In genomic region chr15:80051782-80052181, GRCm38 (mm10) we compare ENCODE assay signal across 11 mouse cellular contexts. TPM values are rescaled to one million over a fixed set of nuclear protein-coding genes. Genes with fewer than 3 reads are reported as not detected.
DNase-seq lines count a peak whose midpoint lies in the region; ATAC-seq and TF ChIP-seq lines count a peak whose summit lies in the region.
"Had no signal": no experiment of that assay in that cellular context is flagged by ENCODE, and none has a peak within 500 bp of the region (broad histone marks: within the 10 kb centered on the region; RNA-seq: fewer than 3 reads in every experiment).

No protein-coding gene starts in this region.

- no peaks in the 10 kb centered on the region for H3K9me3 ChIP-seq in lung, embryonic 15.5 days
- no peaks in the 10 kb centered on the region for H3K9me3 ChIP-seq in limb, embryonic 10.5 days (replicated peaks)
- no peaks in the 10 kb centered on the region for H3K9me3 ChIP-seq in hindbrain, embryonic 11.5 days (ENCODE audit: control insufficient read depth, low read length)

- H3K9ac ChIP-seq in heart, adult 2 months (ENCODE audit: low read depth, low read length) = peak overlapping the region; percentile 9; the same call in 1 of the 2 replicates
- no peak overlapping the region for H3K9ac ChIP-seq in lung, embryonic 15.5 days
- no peak overlapping the region for H3K9ac ChIP-seq in hindbrain, embryonic 11.5 days (ENCODE audit: low read depth, low read length)
- H3K9ac ChIP-seq: liver, embryonic 13.5 days had no signal

- no peak for TF ChIP-seq POLR2A in heart, adult 2 months (IDR thresholded peaks at IDR 0.05; ENCODE audit: insufficient read depth, low read depth, low read length)

- no peak for TF ChIP-seq EP300 in heart, adult 2 months (IDR thresholded peaks at IDR 0.05; ENCODE audit: insufficient read depth, low read depth, low read length)

- peaks cover 18% of the 10 kb centered on the region for H3K4me1 ChIP-seq in heart, adult 2 months (ENCODE audit: control insufficient read depth, insufficient read depth, low read length)
- peaks cover 26% of the 10 kb centered on the region for H3K4me1 ChIP-seq in lung, embryonic 15.5 days
- peaks cover 47% of the 10 kb centered on the region for H3K4me1 ChIP-seq in limb, embryonic 10.5 days
- no peaks in the 10 kb centered on the region for H3K4me1 ChIP-seq in hindbrain, embryonic 11.5 days (replicated peaks; ENCODE audit: control insufficient read depth, insufficient read depth, low read length)

- intact Hi-C loops in heart, adult 2 months (cut with DNase I) = loop anchor here (1.0 kb wide), 2 partner anchors 47 to 101 kb away; no protein-coding TSS in a partner anchor

- 60% methylated on average over 9 of the region's 9 CpGs for WGBS in heart, adult 2 months
- 72% methylated on average over 9 of the region's 9 CpGs for WGBS in lung, embryonic 15.5 days
- 87% methylated on average over 9 of the region's 9 CpGs for WGBS in limb, embryonic 10.5 days
- 85% methylated on average over 9 of the region's 9 CpGs for WGBS in hindbrain, embryonic 11.5 days

- H3K79me2 ChIP-seq in heart, adult 2 months (replicated peaks; ENCODE audit: control insufficient read depth, insufficient read depth, low read length) = no peaks in the 10 kb centered on the region

- no peak overlapping the region for H3K4me2 ChIP-seq in lung, embryonic 15.5 days
- H3K4me2 ChIP-seq in hindbrain, embryonic 11.5 days (replicated peaks; ENCODE audit: low read depth, low read length) = no peak overlapping the region
- H3K4me2 ChIP-seq: liver, embryonic 13.5 days had no signal

- no peak for DNase-seq in heart, adult 2 months
- DNase-seq in heart, adult 9 months (ENCODE audit: low spot score in 2 of 2) = no peak
- no peak for DNase-seq in lung, adult 18-20 months
- DNase-seq in limb, embryonic 10.5 days (ENCODE audit: low spot score) = no peak
- peak; percentile 51 for DNase-seq in thymus, postnatal 25 days
- DNase-seq in hindbrain, embryonic 11.5 days (ENCODE audit: low spot score) = no peak
- no peak for DNase-seq in cerebellum, postnatal 14 days
- DNase-seq: cerebellum, postnatal 25 days; layer of hippocampus, postnatal 36 days; liver, embryonic 13.5 days had no signal

- peak overlapping the region; percentile 16; the same call in 1 of the 2 replicates for H3K4me3 ChIP-seq in heart, adult 2 months
- no peak overlapping the region for H3K4me3 ChIP-seq in lung, embryonic 15.5 days
- no peak overlapping the region for H3K4me3 ChIP-seq in limb, embryonic 10.5 days
- H3K4me3 ChIP-seq in hindbrain, embryonic 11.5 days (ENCODE audit: low read depth, low read length) = no peak overlapping the region
- H3K4me3 ChIP-seq: liver, embryonic 13.5 days had no signal

- peak; percentile 24; the same call in 1 of the 2 replicates for ATAC-seq in lung, embryonic 15.5 days (ENCODE audit: borderline replicate concordance, extremely low read depth, low FRiP score, low TSS enrichment)
- ATAC-seq in hindbrain, embryonic 11.5 days (ENCODE audit: low FRiP score) = no peak

- peak overlapping the region; percentile 89 for H3K27ac ChIP-seq in heart, adult 2 months
- H3K27ac ChIP-seq in lung, embryonic 15.5 days = peak overlapping the region; percentile 75
- peak overlapping the region; percentile 50 for H3K27ac ChIP-seq in limb, embryonic 10.5 days
- no peak overlapping the region for H3K27ac ChIP-seq in hindbrain, embryonic 11.5 days (ENCODE audit: low read depth, low read length)
- H3K27ac ChIP-seq: liver, embryonic 13.5 days had no signal

- no peak for TF ChIP-seq CTCF in heart, adult 2 months (IDR thresholded peaks at IDR 0.05)

- no peaks in the 10 kb centered on the region for H3K27me3 ChIP-seq in heart, adult 2 months (ENCODE audit: control insufficient read depth, insufficient read depth, low read length)
- H3K27me3 ChIP-seq in lung, embryonic 15.5 days = no peaks in the 10 kb centered on the region
- 0 out of 2 replicates have a peak, but pooled peaks cover 7% of the 10 kb centered on the region for H3K27me3 ChIP-seq in limb, embryonic 10.5 days (ENCODE audit: low read depth, poor library complexity, severe bottlenecking)
- no peaks in the 10 kb centered on the region for H3K27me3 ChIP-seq in hindbrain, embryonic 11.5 days (ENCODE audit: control insufficient read depth, insufficient read depth, low read length)

- peaks cover 2% of the 10 kb centered on the region; the same call in 1 of the 2 replicates for H3K36me3 ChIP-seq in heart, adult 2 months (ENCODE audit: control insufficient read depth, insufficient read depth, low read length)
- no peaks in the 10 kb centered on the region for H3K36me3 ChIP-seq in lung, embryonic 15.5 days
- H3K36me3 ChIP-seq in limb, embryonic 10.5 days = no peaks in the 10 kb centered on the region
- H3K36me3 ChIP-seq in hindbrain, embryonic 11.5 days (ENCODE audit: control insufficient read depth, insufficient read depth, low read length) = no peaks in the 10 kb centered on the region
- H3K36me3 ChIP-seq: liver, embryonic 13.5 days had no signal

RNA-seq across cellular contexts. Expression of gene Pdgfb, which starts 37.0 kb away (rescaled TPM):
- 10 to 100 TPM; 27.1 to 27.3 TPM for total RNA-seq in heart, adult 2 months (2021)
- 32.6 and 45.1 TPM in 2 replicates for polyA plus RNA-seq in heart, adult 2 months (2012; rRNA removed)
- 8.4 TPM in 2 replicates for polyA plus RNA-seq in lung, embryonic 15.5 days (2015; fragmentation: Nextera tagmentation; extraction: Ambion mirVana)
- polyA plus RNA-seq in limb, embryonic 10.5 days (2016; fragmentation: Nextera tagmentation; extraction: Ambion mirVana) = 1.5 and 2.0 TPM in 2 replicates
- 1.9 and 2.2 TPM in 2 replicates for polyA plus RNA-seq in hindbrain, embryonic 11.5 days (2014; fragmentation: Nextera tagmentation; extraction: Ambion mirVana)

RNA-seq across cellular contexts. Expression of gene Syngr1, which starts 39.4 kb away (rescaled TPM):
- 10 to 100 TPM; 69.6 to 95.0 TPM for total RNA-seq in heart, adult 2 months (2021)
- 247 and 250 TPM in 2 replicates for polyA plus RNA-seq in heart, adult 2 months (2012; rRNA removed)
- polyA plus RNA-seq in lung, embryonic 15.5 days (2015; fragmentation: Nextera tagmentation; extraction: Ambion mirVana) = 18.8 and 20.6 TPM in 2 replicates
- 1.4 and 3.2 TPM in 2 replicates for polyA plus RNA-seq in limb, embryonic 10.5 days (2016; fragmentation: Nextera tagmentation; extraction: Ambion mirVana)
- polyA plus RNA-seq in hindbrain, embryonic 11.5 days (2014; fragmentation: Nextera tagmentation; extraction: Ambion mirVana) = 7.3 and 8.9 TPM in 2 replicates

RNA-seq across cellular contexts. Expression of gene Rpl3, which starts 39.9 kb away (rescaled TPM):
- 100 to 1,000 TPM; 137 to 150 TPM for total RNA-seq in heart, adult 2 months (2021)
- polyA plus RNA-seq in heart, adult 2 months (2012; rRNA removed) = 201 and 230 TPM in 2 replicates
- 1,053 and 1,095 TPM in 2 replicates for polyA plus RNA-seq in lung, embryonic 15.5 days (2015; fragmentation: Nextera tagmentation; extraction: Ambion mirVana)
- polyA plus RNA-seq in limb, embryonic 10.5 days (2016; fragmentation: Nextera tagmentation; extraction: Ambion mirVana) = 1,077 and 1,189 TPM in 2 replicates
- polyA plus RNA-seq in hindbrain, embryonic 11.5 days (2014; fragmentation: Nextera tagmentation; extraction: Ambion mirVana) = 1,014 and 1,045 TPM in 2 replicates

Comparison
In these comparisons a context has a peak if more than half of its experiments do, and no peak if none do; other contexts are left out.
1. RNA of gene Syngr1, which starts 39.4 kb away (polyA plus RNA-seq): 247 to 250 TPM in heart, adult 2 months; 18.8 to 20.6 TPM in lung, embryonic 15.5 days, 7.3 to 8.9 TPM in hindbrain, embryonic 11.5 days and 1.4 to 3.2 TPM in limb, embryonic 10.5 days; every median in the first group is over 10 times any median in the second.